Mouse (Mus musculus) ES-Bruce4 (cell line): ENCODE results near the gene Nbr1. TPM values are rescaled to one million over a fixed set of nuclear protein-coding genes. Genes with fewer than 3 reads are reported as not detected.

Experiments
- H3K27ac ChIP-seq: 2 replicates; pipeline ENCODE4 v1.5.1; 2012; ENCODE audit warnings: low read length, inconsistent platforms; ENCODE audit not compliant: insufficient read depth
- H3K27me3 ChIP-seq: 2 replicates; pipeline ENCODE4 v1.6.1; 2012; ENCODE audit warnings: mild to moderate bottlenecking, low read length, inconsistent platforms; ENCODE audit not compliant: control insufficient read depth, poor library complexity, insufficient read depth, severe bottlenecking
- H3K36me3 ChIP-seq: 2 replicates; pipeline ENCODE4 v1.6.1; 2012; ENCODE audit warnings: inconsistent platforms, mild to moderate bottlenecking, low read length, moderate library complexity; ENCODE audit not compliant: control insufficient read depth, poor library complexity, insufficient read depth, severe bottlenecking
- H3K4me1 ChIP-seq: one replicate; pipeline ENCODE4 v1.8.1; 2011; ENCODE audit warnings: low read length; ENCODE audit not compliant: control insufficient read depth, insufficient read depth
- H3K4me3 ChIP-seq: 2 replicates; pipeline ENCODE4 v1.5.1; 2011; ENCODE audit warnings: low read depth, mild to moderate bottlenecking, low read length
- H3K9ac ChIP-seq: 2 replicates; pipeline ENCODE4 v1.6.1; 2012; ENCODE audit warnings: low read depth, mild to moderate bottlenecking, inconsistent platforms; ENCODE audit not compliant: poor library complexity, severe bottlenecking
- H3K9me3 ChIP-seq: replicated peaks from 2 replicates; pipeline ENCODE4 v1.6.1; 2012; ENCODE audit warnings: mild to moderate bottlenecking, low read length, inconsistent platforms; ENCODE audit not compliant: control insufficient read depth, poor library complexity, insufficient read depth, severe bottlenecking
- CTCF ChIP-seq: IDR thresholded peaks from one replicate; pipeline ENCODE4 v1.8.1; 2011; ENCODE audit warnings: low read depth, low read length
- EP300 ChIP-seq: IDR thresholded peaks from 2 replicates; pipeline ENCODE4 v1.6.1; 2011; ENCODE audit warnings: low read depth, low read length; ENCODE audit not compliant: insufficient read depth
- POLR2A ChIP-seq: IDR thresholded peaks from one replicate; pipeline ENCODE4 v1.8.1; 2011; ENCODE audit warnings: low read length; ENCODE audit not compliant: insufficient read depth
- polyA plus RNA-seq: library from polyadenylated mRNA; stranded (reverse); fragments of >200 nt; gene quantifications from 2 replicates; pipeline ENCODE4 v1.2.4, GENCODE M21; 2011; ENCODE audit warnings: low read depth; ENCODE audit not compliant: missing spikeins, insufficient read depth, insufficient read length

Nbr1 gene
- polyA plus RNA-seq, 1 experiment, result 262 TPM

DNA sequence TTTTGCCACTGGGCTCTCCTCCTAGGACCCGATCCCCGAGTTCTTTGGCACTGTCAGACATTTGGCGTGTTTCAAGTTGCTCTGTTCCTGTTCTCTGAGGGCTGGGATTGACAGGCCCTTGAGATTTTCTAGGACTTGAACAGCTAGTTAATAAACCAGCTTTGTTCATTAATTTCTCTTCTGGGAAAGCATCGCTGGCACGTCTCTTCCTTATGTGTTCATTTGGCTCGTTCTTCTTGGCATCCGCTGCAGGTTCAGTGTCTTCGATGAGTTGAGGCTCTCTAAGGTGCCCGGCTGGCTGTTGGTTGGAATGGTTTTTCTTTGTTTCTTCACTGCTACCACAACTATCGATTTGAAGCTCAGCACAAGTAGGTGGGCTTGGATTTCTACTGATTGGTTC, 26.9 kb upstream of the Nbr1 start:
- Histone ChIP-seq H3K36me3 (peaks cover 71% of the 10 kb centered on the region), H3K27ac (no peak overlapping the region), H3K4me3 (no peak overlapping the region), H3K9me3 (no peaks in the 10 kb centered on the region), H3K27me3 (no peaks in the 10 kb centered on the region), H3K9ac (no peak overlapping the region), H3K4me1 (no peaks in the 10 kb centered on the region)
- no peak for TF ChIP-seq EP300
- TF ChIP-seq CTCF, result no peak
- TF ChIP-seq POLR2A, result no peak

- H3K9ac ChIP-seq, result no peak overlapping the region
- H3K27ac ChIP-seq, result no peak overlapping the region
- H3K4me3 ChIP-seq, result no peak overlapping the region
- H3K27me3 ChIP-seq, result no peaks in the 10 kb centered on the region
- H3K9me3 ChIP-seq, result no peaks in the 10 kb centered on the region
- no peaks in the 10 kb centered on the region for H3K4me1 ChIP-seq
- peaks cover 79% of the 10 kb centered on the region for H3K36me3 ChIP-seq
- no peak for TF ChIP-seq CTCF
- no peak for TF ChIP-seq POLR2A
- no peak for TF ChIP-seq EP300
Measured at GRCm38 (mm10) chr11:101525936-101526595, 25.9 kb upstream of the Nbr1 start.

DNA sequence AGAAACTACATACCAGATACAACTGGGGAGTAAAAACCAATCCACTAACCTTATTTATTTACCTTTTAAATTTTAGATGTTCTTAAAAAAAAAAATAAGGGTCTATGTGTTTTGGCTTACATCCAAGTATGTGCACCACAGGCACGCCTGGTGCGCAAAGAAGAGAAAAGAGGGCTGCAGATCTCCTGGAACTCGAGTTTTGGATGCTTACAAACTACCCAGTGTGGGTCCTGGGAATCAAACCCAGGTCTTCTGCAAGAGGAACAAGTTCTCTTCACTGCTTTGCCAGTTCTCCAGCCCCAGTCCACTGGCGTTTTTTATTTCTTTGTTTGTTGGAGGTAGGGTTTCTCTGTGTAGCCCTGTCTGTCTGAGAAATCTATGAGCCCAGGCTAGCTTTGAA, 25.3 kb upstream of the Nbr1 start:
- Histone ChIP-seq H3K9me3 (no peaks in the 10 kb centered on the region), H3K36me3 (peaks cover 81% of the 10 kb centered on the region), H3K4me1 (no peaks in the 10 kb centered on the region), H3K27me3 (no peaks in the 10 kb centered on the region), H3K27ac (no peak overlapping the region), H3K4me3 (no peak overlapping the region), H3K9ac (no peak overlapping the region)
- TF ChIP-seq POLR2A (no peak), EP300 (no peak), CTCF (no peak)

- peaks cover 39% of the 10 kb centered on the region for H3K36me3 ChIP-seq
- H3K9ac ChIP-seq, result no peak overlapping the region
- no peak overlapping the region for H3K4me3 ChIP-seq
- H3K9me3 ChIP-seq, result no peaks in the 10 kb centered on the region
- H3K4me1 ChIP-seq, result no peaks in the 10 kb centered on the region
- H3K27me3 ChIP-seq, result no peaks in the 10 kb centered on the region
- TF ChIP-seq CTCF (no peak), POLR2A (no peak), EP300 (no peak)
- no peak overlapping the region for H3K27ac ChIP-seq
Measured at GRCm38 (mm10) chr11:101543533-101543932, 8.4 kb upstream of the Nbr1 start.

DNA sequence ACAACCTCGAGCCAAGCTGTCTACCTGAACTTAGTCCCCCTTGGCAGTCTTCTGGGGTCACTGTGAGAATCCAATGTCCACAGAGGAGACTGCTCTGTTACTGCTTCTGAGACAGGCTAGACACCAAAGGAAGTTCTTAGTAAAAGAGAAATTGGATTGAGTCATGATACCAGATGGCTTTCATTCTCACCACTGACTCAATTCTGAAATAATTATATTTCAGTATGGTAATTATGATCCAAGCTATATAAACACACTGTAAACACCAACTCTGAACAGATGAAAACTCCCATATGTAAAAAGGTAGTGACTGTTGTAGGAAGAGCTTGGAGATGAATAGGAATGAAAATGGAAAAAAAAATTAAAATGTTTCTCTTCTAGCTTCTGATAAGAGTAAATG, 7.8 kb upstream of the Nbr1 start:
- Histone ChIP-seq H3K9ac (no peak overlapping the region), H3K36me3 (peaks cover 35% of the 10 kb centered on the region), H3K27ac (no peak overlapping the region), H3K4me3 (no peak overlapping the region), H3K9me3 (no peaks in the 10 kb centered on the region), H3K27me3 (no peaks in the 10 kb centered on the region), H3K4me1 (no peaks in the 10 kb centered on the region)
- TF ChIP-seq CTCF (no peak), POLR2A (no peak), EP300 (no peak)

DNA sequence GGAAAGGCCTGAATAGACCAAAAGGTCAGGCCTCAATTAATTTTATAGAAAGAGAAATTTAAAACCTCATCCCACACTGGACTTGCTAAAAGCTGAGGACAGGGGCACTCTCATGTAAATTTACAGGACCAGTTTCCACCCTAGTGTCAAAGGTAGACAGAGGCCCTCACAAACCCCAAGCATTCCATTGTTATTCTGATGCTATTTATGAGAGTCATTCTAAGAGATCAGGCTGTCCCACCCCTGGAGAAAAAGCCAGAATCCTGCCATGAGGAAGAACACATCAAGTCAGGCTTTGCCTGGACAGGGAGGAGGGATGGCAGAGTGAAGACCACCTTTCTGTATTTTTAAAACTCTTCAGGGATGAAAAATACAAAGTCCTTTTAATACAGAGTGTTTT, 3.4 kb upstream of the Nbr1 start:
- TF ChIP-seq POLR2A (no peak), EP300 (no peak), CTCF (no peak)
- Histone ChIP-seq H3K4me3 (no peak overlapping the region), H3K36me3 (peaks cover 28% of the 10 kb centered on the region), H3K27me3 (no peaks in the 10 kb centered on the region), H3K27ac (peak overlapping the region; percentile 66), H3K9me3 (no peaks in the 10 kb centered on the region), H3K4me1 (no peaks in the 10 kb centered on the region), H3K9ac (no peak overlapping the region)
